Mouse (Mus musculus) layer of hippocampus, adult 9-10 months (tissue): ENCODE results near the gene Kdr.

Experiments
- DNase-seq: peaks from one replicate; pipeline ENCODE4 v3.0.0; 2022; ENCODE audit warnings: low spot score

Gene Kdr

DNA sequence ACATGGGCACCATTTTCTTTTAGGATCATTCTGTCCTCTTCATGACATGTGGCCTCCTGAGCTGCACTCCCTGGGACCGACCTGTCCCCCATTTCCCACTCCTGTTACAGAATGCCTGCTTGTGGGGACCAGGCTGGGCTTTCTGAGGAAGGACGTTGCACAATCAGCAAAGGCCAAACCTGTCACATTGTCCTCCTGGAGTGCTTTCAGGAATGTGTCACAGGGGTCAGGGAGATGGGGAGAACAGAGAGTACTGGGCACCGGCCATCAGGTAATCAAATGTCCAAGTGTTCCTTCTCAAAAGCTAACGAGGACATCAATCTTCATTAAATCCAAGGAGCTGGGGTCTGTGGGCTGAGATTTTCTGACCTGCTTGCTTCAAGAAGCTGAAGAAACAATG, 72.2 kb downstream of the Kdr start:
- DNase-seq = no peak

DNA sequence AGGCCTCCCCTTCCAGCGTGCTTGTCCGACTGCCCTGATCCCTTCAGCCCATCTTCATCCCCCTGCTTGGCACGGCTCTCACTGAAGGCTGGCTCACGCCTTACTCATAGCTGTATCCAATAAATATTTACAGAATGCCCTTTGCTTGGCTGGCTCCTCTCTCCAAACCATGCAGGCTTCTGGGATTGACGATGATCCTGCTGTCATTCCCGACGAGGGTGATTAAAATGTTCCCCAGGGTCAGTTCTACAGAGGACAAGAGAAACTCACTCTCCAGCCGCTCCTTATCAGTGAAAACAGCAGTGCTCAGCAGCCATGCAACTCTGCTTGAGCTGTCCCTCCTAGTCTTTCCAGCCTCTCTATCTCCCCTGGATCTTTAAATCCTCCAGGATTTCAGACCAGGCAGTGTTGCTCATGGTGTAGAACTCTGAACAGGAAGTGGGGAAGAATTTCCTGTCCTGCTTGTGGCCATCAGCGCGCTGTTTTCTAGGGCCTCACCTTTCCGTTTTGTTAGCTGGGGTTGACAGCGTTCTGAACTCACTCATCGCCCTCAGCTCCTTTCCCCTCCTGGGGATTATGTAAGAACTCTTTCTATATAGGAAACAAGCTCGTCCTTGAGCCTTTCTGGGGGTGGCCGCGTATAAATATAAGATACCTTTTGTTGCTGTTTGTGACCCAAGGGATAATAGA, 77.9 kb downstream of the Kdr start:
- no peak for DNase-seq

DNA sequence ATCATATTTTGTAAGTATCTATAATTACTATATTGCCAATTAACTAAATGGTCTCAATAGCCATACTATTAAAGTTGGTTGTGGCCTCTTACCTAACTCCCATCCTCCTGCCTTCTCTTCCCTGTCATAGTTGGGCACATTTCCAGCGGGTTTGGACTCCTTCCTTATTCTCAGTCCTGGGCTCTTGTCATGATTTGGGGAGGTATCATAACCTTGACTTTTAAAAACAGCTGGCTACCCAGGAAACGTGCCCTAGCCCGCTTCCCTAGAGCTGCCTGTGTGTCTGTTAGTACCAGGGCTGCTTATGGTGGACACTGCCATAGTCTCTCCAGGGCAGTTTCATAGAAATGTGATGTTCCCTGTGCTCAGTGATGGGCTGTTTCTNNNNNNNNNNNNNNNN, 82.9 kb downstream of the Kdr start:
- DNase-seq = no peak

GRCm38 (mm10) chr5:75892956-75893471, 85.2 kb downstream of the Kdr start:
- DNase-seq = no peak
